Mouse (Mus musculus) kidney, postnatal 0 days (tissue): Measurements from ENCODE around the gene Padi6. TPM values are rescaled to one million over a fixed set of nuclear protein-coding genes. Genes with fewer than 3 reads are reported as not detected.

Source experiments
- ATAC-seq: fragments of 200-750 bp; cut with Nextera tagmentation; replicated peaks from 2 replicates; pipeline ENCODE4 v1.8.0; 2017; ENCODE audit warnings: low read depth, moderate number of reproducible peaks, moderate TSS enrichment, moderate library complexity; ENCODE audit not compliant: low FRiP score
- DNase-seq: peaks from one replicate; pipeline ENCODE4 v3.0.0-alpha.2; 2016; ENCODE audit warnings: low spot score
- H3K27ac ChIP-seq: fragments of 300-500 bp; sonication (generic); 2 replicates; pipeline ENCODE4 v1.5.1; 2014; ENCODE audit warnings: mild to moderate bottlenecking
- H3K27me3 ChIP-seq: fragments of 300-500 bp; sonication (generic); 2 replicates; pipeline ENCODE4 v1.6.1; 2014; ENCODE audit warnings: low read length, mixed read lengths; ENCODE audit not compliant: insufficient read depth
- H3K36me3 ChIP-seq: fragments of 300-500 bp; sonication (generic); 2 replicates; pipeline ENCODE4 v1.6.1; 2014; ENCODE audit warnings: low read length, mixed read lengths; ENCODE audit not compliant: insufficient read depth
- H3K4me1 ChIP-seq: fragments of 300-500 bp; sonication (generic); replicated peaks from 2 replicates; pipeline ENCODE4 v1.6.1; 2014; ENCODE audit warnings: antibody characterized with exemption, low read length, mixed read lengths; ENCODE audit not compliant: insufficient read depth
- H3K4me2 ChIP-seq: fragments of 300-500 bp; sonication (generic); 2 replicates; pipeline ENCODE4 v1.6.1; 2014; ENCODE audit warnings: mild to moderate bottlenecking, low read length, moderate library complexity, mixed read lengths
- H3K4me3 ChIP-seq: fragments of 300-500 bp; sonication (generic); replicated peaks from 2 replicates; pipeline ENCODE4 v1.5.1; 2014; ENCODE audit warnings: low read depth, low read length
- H3K9ac ChIP-seq: fragments of 300-500 bp; sonication (generic); 2 replicates; pipeline ENCODE4 v1.6.1; 2014; ENCODE audit warnings: low read depth, low read length
- H3K9me3 ChIP-seq: fragments of 300-500 bp; sonication (generic); replicated peaks from 2 replicates; pipeline ENCODE4 v1.6.1; 2016; ENCODE audit warnings: low read length, inconsistent platforms, mixed read lengths
- CTCF ChIP-seq: IDR thresholded peaks from 2 replicates; pipeline ENCODE4 v1.5.1; 2016; ENCODE audit warnings: antibody characterized with exemption, low read depth, mild to moderate bottlenecking, moderate library complexity
- WGBS: fragments of 180-500 bp; shearing (Covaris S2); extraction: QIAGEN DNeasy Blood & Tissue Kit; methylation state at CpG from one replicate; pipeline ENCODE4 v1.1.7; 2014; 5-methylcytosine and 5-hydroxymethylcytosine counted together
- polyA plus RNA-seq: library from polyadenylated mRNA; unstranded; fragments of >200 nt; fragmentation: Nextera tagmentation; extraction: Ambion mirVana; gene quantifications from 2 replicates; pipeline ENCODE4 v1.2.1, GENCODE M21; 2015

Padi6 gene
- polyA plus RNA-seq, 1 experiment from 2014 or later: 0.07 TPM

DNA sequence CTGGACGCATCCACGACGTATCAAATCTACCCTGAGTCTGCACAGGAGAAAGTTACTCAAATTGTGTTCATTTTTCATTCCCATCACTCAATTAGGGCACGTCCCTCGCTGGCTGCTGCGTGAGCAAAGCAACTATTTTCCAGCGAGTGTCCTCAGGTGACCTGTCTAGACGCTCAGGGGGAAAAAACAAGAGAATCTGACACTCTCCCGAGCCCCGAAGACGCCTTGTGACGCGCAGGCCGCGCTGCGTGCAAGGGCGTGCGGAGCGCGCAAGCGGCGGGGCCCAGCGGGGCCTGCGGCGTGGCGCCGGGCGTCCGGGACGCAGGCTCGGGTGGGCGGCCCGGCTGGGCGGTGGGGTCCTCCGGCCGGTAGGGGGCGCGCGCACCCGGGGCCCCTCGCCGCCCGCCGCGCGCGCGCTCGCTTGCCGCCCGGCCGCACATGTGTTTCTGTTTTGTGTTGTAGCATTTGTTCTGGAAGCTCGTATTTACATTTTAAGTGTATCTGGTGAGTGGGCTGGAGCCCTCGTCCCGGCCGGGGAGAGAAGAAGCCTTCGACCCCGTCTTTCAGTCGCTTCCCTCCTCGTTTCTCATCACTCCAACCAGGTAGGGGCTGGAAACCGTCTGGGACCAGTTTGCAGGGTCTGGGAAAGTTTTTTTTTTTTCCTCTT lies 41.3 kb downstream of the Padi6 start:
- Histone ChIP-seq H3K4me1 (peaks cover 15% of the 10 kb centered on the region; the same call in 1 of the 2 replicates), H3K27ac (peak overlapping the region; percentile 94), H3K36me3 (no peaks in the 10 kb centered on the region), H3K4me2 (peak overlapping the region; percentile 93), H3K27me3 (no peaks in the 10 kb centered on the region), H3K9me3 (no peaks in the 10 kb centered on the region), H3K9ac (peak overlapping the region; percentile 93), H3K4me3 (peak overlapping the region; percentile 89)
- TF ChIP-seq CTCF: peak; percentile 32; the same call in 1 of the 2 replicates
- ATAC-seq (peak; percentile 74), DNase-seq (peak; percentile 89)
- under 1% methylated on average over 59 of the region's 61 CpGs for WGBS

GRCm38 (mm10) chr4:140700269-140701018 lies 42.0 kb downstream of the Padi6 start, which contains the start of gene Rcc2:
Gene Rcc2, plus strand, starts transcription at chr4:140700541.
- Histone ChIP-seq H3K4me3 (peak within 1 kb of the TSS; percentile 89), H3K27me3 (no peaks in the 10 kb centered on the region), H3K27ac (peak within 1 kb of the TSS; percentile 94), H3K9ac (peak within 1 kb of the TSS; percentile 93), H3K4me2 (peak within 1 kb of the TSS; percentile 93), H3K9me3 (no peaks in the 10 kb centered on the region), H3K4me1 (peaks cover 15% of the 10 kb centered on the region; the same call in 1 of the 2 replicates), H3K36me3 (no peaks in the 10 kb centered on the region)
- no peak for TF ChIP-seq CTCF
- WGBS: 6% methylated on average over 20 of the region's 20 CpGs
- DNase-seq: peak; percentile 38
- no peak for ATAC-seq

DNA sequence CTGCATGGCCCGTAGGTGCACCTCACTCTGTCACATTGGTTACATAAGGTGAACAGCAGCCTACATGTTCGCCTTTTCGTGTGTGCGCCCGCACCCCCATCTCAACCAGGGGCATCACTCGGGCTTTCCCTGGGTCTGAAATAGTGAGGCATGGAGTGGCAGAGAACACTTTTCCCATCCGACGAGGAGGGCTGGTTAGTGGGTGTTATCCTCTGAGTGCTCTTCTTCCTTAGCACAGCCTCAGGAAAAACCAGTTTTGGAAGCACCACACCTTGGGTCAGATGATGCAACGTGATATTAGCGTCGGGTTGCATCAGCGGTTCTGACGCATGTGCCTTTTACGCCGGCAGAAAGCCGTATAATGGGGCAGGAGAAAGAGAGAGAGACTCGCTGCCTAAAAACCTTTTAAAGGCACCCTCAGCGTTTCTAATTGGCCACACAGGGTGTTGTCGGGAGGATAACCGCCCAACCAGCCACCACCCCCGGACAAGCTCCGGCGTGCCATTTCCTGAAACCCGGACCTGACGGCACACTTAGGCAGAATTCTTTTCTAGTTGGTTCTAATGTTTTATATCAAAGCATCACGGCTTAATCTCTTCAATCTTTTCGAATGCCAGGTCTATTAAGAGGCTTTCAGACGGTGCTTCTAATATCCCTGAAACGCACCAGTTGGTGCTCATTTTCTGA lies 42.9 kb downstream of the Padi6 start:
- no peak for TF ChIP-seq CTCF
- WGBS: 6% methylated on average over 29 of the region's 29 CpGs
- Histone ChIP-seq H3K4me1 (peaks cover 15% of the 10 kb centered on the region; the same call in 1 of the 2 replicates), H3K27me3 (no peaks in the 10 kb centered on the region), H3K27ac (no peak overlapping the region), H3K9ac (no peak overlapping the region), H3K4me3 (peak overlapping the region; percentile 89), H3K9me3 (no peaks in the 10 kb centered on the region), H3K4me2 (peak overlapping the region; percentile 93), H3K36me3 (no peaks in the 10 kb centered on the region)
- ATAC-seq (no peak), DNase-seq (peak; percentile 79)

DNA sequence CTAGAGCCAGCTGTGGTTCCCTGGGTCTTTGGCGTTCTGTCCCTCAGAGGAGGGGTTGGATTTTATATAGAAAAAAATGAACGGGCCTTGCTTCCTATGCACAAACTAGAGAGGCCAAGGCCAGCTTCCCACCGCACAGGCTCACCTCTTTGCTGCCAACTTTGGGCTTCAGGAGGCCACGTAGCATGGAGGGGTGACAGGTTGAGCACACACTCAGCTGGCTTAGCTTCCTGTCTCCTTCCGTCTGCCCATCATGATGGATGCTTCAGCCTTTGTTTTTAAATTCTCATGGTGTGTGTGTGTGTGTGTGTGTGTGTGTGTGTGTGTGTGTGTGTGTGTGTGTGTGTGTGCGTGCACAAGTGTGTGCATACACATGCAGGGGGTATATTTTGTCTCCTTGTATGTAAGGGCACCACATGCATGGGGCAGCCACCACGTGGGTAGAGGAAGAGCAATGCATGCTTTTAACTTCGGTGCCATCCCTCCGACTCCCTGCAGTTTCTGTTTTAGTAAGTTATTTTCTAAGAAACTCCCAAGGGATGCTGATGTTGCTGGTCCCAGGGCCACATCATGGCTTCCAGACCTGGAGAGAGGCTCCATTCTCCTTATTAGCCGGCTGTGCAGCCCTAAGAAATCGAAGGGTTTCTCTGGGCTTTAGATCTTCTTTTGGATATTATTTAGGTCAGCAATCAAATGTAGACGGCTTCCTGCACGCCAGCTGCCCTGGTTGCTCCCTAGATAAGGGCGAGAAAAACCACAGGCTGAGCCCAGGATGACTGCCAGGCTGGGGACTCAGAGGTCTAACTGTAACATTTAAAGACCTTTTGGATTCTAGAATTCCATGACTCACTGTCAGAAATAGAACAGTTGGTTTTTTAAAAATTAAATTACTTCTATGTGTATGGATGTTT lies 46.5 kb downstream of the Padi6 start:
- DNase-seq (no peak), ATAC-seq (no peak)
- TF ChIP-seq CTCF: no peak
- 69% methylated on average over 14 of the region's 14 CpGs for WGBS
- Histone ChIP-seq H3K9ac (no peak overlapping the region), H3K36me3 (no peaks in the 10 kb centered on the region), H3K27me3 (no peaks in the 10 kb centered on the region), H3K9me3 (no peaks in the 10 kb centered on the region), H3K4me1 (peaks cover 13% of the 10 kb centered on the region; the same call in 1 of the 2 replicates), H3K27ac (no peak overlapping the region), H3K4me3 (no peak overlapping the region), H3K4me2 (no peak overlapping the region)

- WGBS: 66% methylated on average over 7 of the region's 7 CpGs
- Histone ChIP-seq H3K4me2 (no peak overlapping the region), H3K4me3 (no peak overlapping the region), H3K27ac (no peak overlapping the region), H3K9me3 (no peaks in the 10 kb centered on the region), H3K27me3 (no peaks in the 10 kb centered on the region), H3K36me3 (no peaks in the 10 kb centered on the region), H3K9ac (no peak overlapping the region), H3K4me1 (0 out of 2 replicates have a peak, but pooled peaks cover 5% of the 10 kb centered on the region)
- ATAC-seq: no peak
- TF ChIP-seq CTCF: no peak
- DNase-seq: no peak
Observed at GRCm38 (mm10) chr4:140695146-140695545, 47.3 kb downstream of the Padi6 start.
